Mouse (Mus musculus) bone marrow macrophage, adult 2 months (primary cell): Measurements from ENCODE around the gene Anapc2. TPM values are rescaled to one million over a fixed set of nuclear protein-coding genes. Genes with fewer than 3 reads are reported as not detected.
A peak's percentile ranks its signal among the peaks of the same experiment; 100 is the strongest.

ENCODE experiments used
- H3K27ac ChIP-seq: 2 replicates; pipeline ENCODE4 v1.5.1; 2012; ENCODE audit warnings: low read depth, low read length; ENCODE audit not compliant: insufficient read depth
- H3K4me1 ChIP-seq: 2 replicates; pipeline ENCODE4 v1.6.1; 2012; ENCODE audit warnings: low read length; ENCODE audit not compliant: control insufficient read depth, insufficient read depth
- H3K4me3 ChIP-seq: 2 replicates; pipeline ENCODE4 v1.5.1; 2012; ENCODE audit warnings: mild to moderate bottlenecking, low read length, moderate library complexity; ENCODE audit not compliant: insufficient read depth
- CTCF ChIP-seq: IDR thresholded peaks from 2 replicates; pipeline ENCODE4 v1.5.1; 2012; ENCODE audit warnings: low read depth, mild to moderate bottlenecking, low read length, moderate library complexity
- POLR2A ChIP-seq: IDR thresholded peaks from 2 replicates; pipeline ENCODE4 v1.6.1; 2012; ENCODE audit warnings: mild to moderate bottlenecking, low read depth, low read length, borderline replicate concordance
- polyA plus RNA-seq: library from polyadenylated mRNA; stranded (reverse); fragments of >200 nt; gene quantifications from 2 replicates; pipeline ENCODE4 v1.2.4, GENCODE M21; 2012; ENCODE audit not compliant: missing spikeins, insufficient read depth, insufficient read length

The Anapc2 gene
- polyA plus RNA-seq, 1 experiment = 89.6 TPM

GRCm38 (mm10) chr2:25239766-25240165 is 32.5 kb upstream of the Anapc2 start:
- Histone ChIP-seq H3K4me3 (no peak overlapping the region), H3K4me1 (peaks cover 13% of the 10 kb centered on the region; the same call in 1 of the 2 replicates), H3K27ac (no peak overlapping the region)
- 0 out of 2 replicates have a peak, but pooled peaks have one; percentile 12 for TF ChIP-seq CTCF
- TF ChIP-seq POLR2A = no peak

GRCm38 (mm10) chr2:25240310-25240709 is 32.0 kb upstream of the Anapc2 start:
- TF ChIP-seq CTCF = no peak
- TF ChIP-seq POLR2A = no peak

DNA sequence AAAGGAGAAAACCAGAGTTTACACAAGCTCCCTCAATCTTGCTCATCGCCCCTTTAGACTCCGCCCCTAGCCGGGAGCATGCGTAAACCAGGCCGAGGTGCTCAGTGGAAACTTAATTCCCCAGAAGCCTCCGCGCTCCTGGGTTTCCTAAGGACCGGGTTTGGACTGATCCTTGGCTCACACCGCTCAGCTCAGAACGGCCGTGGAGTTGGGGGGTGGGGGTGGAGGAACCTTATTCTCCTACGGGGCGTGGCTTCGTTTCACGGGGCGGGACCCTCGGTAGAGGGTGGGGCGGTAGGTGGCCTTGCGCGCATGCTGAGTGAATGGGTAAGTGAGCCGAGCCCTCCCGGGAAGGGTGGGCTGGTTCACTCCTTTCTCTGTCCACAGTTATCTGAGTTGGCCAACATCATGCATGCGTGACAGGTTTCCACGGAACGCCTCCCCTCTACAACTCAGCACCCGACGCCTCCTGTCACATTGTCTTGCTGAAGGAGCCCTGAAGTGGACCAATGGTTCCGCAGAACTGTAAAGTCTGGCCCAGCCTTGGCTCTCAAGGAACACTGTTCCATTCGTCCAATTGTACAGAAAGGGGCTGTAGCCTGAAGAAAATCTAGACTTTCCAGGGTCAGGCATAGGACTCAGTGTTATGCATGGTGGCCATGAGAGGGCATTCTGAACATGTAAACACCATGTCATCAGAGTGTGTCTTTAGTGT is 31.4 kb upstream of the Anapc2 start:
- H3K4me3 ChIP-seq = peak overlapping the region; percentile 43
- H3K27ac ChIP-seq = no peak overlapping the region
- H3K4me1 ChIP-seq = peaks cover 13% of the 10 kb centered on the region; the same call in 1 of the 2 replicates
- TF ChIP-seq POLR2A = no peak
- no peak for TF ChIP-seq CTCF

More at GRCm38 (mm10) chr2:25240310-25240709, 32.0 kb upstream of the Anapc2 start:
- Histone ChIP-seq H3K4me3 (peak overlapping the region; percentile 43), H3K4me1 (peaks cover 13% of the 10 kb centered on the region; the same call in 1 of the 2 replicates), H3K27ac (no peak overlapping the region)

DNA sequence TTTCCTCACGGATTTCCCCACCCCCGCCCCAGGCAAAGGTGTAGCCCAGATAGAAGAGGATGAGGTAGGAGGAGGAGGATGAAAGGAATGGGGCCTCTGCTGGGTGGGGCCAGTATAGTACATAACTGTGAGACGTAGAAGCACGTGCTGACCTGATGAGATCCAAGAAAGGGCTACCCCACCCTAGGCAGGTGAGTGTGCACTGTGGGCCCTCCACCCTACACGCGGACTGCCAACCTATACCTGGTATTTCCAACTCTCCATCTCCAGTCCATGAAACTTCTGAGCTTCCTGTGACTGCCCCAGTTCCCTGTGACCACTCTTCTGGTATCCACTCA is 30.9 kb upstream of the Anapc2 start:
- TF ChIP-seq POLR2A = no peak
- no peak for TF ChIP-seq CTCF
- Histone ChIP-seq H3K4me1 (peaks cover 13% of the 10 kb centered on the region; the same call in 1 of the 2 replicates), H3K4me3 (peak overlapping the region; percentile 43), H3K27ac (no peak overlapping the region)

DNA sequence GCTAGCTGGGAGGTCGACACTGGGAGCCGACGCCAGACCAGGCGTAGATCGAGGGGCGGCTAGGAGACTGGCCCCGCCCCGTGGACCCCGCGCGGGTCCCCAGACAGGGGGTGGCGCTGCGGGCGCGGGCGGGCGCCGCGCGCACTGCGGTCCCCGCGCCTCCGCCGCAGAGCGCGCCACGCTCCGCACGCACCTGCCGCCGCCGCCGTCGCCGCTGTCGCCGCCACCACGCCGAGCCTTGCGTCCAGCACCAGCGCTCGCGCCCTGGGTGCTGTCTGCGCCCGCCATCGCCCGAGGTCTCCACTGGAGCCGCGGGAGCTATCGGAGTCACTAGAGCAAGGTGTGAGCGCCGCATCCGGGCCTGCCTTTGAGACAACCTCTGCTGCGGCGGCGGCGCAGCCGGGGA is 30.2 kb upstream of the Anapc2 start, which contains the start of the genes Rnf208 and Cysrt1:
TSS of gene Rnf208 (plus strand) at position 155 of the 406 bp plus-strand sequence.
TSS of gene Cysrt1 (minus strand) at position 352 of the 406 bp plus-strand sequence.
- peaks cover 13% of the 10 kb centered on the region; the same call in 1 of the 2 replicates for H3K4me1 ChIP-seq
- TF ChIP-seq POLR2A = no peak
- no peak for TF ChIP-seq CTCF
- H3K27ac ChIP-seq = no peak within 1 kb of the TSS
- H3K4me3 ChIP-seq = peak within 1 kb of the TSS; percentile 43

GRCm38 (mm10) chr2:25243342-25243741 is 28.9 kb upstream of the Anapc2 start:
- no peak for TF ChIP-seq POLR2A
- TF ChIP-seq CTCF = no peak
- Histone ChIP-seq H3K4me3 (no peak overlapping the region), H3K27ac (no peak overlapping the region), H3K4me1 (peaks cover 13% of the 10 kb centered on the region; the same call in 1 of the 2 replicates)

DNA sequence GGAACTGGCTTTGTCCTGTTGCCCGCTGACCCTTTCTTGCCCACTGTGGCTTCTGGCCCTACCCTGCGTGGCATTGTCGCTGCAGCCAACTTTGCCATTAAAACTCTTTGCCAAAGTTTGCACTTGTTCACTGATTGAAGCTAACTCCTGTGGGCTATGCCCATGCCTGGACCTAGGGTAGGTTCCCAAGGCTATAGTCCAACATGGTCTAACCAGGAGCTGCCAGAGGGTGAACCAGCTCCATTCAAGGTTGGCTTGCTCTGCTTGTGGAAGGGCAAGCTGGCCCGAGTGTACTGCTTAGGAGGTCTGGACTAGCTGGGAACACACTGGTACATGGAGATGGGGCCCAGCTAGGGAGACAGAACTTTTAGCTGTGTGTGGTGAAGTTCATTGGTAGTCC is 28.1 kb upstream of the Anapc2 start:
- Histone ChIP-seq H3K4me1 (peaks cover 13% of the 10 kb centered on the region; the same call in 1 of the 2 replicates), H3K4me3 (no peak overlapping the region), H3K27ac (no peak overlapping the region)
- TF ChIP-seq POLR2A (no peak), CTCF (no peak)

DNA sequence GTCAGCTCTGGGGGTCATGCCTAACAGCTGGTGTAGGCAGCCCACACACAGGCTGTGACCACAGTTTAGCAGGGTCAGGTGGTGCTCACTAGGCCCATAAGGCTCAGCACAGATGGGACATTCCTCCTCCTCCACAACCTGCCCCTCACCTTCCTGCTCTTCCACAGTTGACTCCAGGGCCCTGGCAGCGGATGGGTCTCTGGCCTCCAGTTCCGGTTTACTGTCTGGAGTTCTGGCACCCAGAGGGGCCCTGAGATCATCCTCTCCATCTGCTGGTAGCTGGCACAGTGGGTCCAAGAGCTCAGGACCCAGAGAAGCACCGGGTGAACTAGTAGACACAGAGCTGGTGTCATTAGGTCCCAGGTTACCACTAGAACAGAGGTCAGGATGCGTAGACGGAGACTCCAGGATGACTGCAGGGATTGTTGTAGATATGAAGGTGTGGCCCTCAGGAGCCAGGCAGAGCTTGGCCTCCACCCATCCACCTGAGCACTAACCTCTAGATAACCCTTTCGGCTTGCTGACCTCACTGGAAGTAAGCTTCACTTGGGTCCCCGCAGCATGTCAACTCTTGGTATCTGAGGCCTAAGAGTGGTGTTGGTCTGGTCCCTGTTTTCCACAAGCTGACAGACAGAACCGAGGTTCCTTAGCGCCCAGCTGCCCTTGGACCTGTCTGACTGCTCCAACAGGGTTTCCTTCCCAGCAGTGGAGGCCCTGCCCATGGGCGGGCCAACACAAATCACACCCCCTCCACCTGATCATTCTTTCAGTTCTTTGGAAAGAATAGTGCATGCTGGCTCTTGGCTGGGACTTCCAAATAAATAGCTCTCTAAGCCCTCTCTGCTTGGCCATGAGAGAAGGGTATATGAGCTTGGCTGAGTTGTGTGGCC is 25.9 kb upstream of the Anapc2 start, which contains the start of gene AL732309.1:
TSS of gene AL732309.1 (minus strand) at position 681 of the 890 bp plus-strand sequence.
- H3K27ac ChIP-seq = no peak within 1 kb of the TSS
- peaks cover 2% of the 10 kb centered on the region; the same call in 1 of the 2 replicates for H3K4me1 ChIP-seq
- H3K4me3 ChIP-seq = no peak within 1 kb of the TSS
- TF ChIP-seq CTCF (no peak), POLR2A (no peak)

DNA sequence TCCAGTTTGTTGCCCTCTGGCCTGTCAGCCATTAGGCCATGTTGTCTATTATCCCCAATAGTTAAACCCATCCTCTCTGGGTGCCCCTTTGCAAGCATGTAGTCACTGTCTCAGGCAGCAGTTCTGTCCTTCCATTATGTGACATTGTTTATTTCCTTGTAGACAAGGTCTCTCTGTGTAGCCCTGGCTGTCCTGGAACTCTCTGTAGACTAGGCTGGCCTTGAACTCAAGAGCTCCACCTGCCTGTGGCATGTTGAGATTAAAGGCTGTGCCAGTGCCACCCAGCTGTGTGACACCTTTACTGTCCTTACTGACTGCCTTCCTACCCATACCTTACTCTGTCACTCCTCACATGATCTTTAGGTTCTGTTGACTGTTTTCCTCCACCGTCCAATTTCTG is 19.9 kb upstream of the Anapc2 start:
- Histone ChIP-seq H3K4me1 (peaks cover 7% of the 10 kb centered on the region), H3K4me3 (no peak overlapping the region), H3K27ac (no peak overlapping the region)
- TF ChIP-seq CTCF = no peak
- TF ChIP-seq POLR2A = no peak
